Mouse (Mus musculus) cerebellum, adult 2 months (tissue): ENCODE results near the gene Actr2.

Experiments
- CTCF ChIP-seq: fragments of 200-500 bp; IDR thresholded peaks from 2 replicates; pipeline ENCODE4 v1.5.1; 2011; ENCODE audit warnings: low read depth, mild to moderate bottlenecking, control low read depth, low read length, moderate library complexity, borderline replicate concordance; ENCODE audit not compliant: insufficient read depth
- POLR2A ChIP-seq: fragments of 200-500 bp; IDR thresholded peaks from 2 replicates; pipeline ENCODE4 v1.6.1; 2011; ENCODE audit warnings: low read length, control low read depth, borderline replicate concordance; ENCODE audit not compliant: insufficient read depth

GRCm38 (mm10) chr11:20132955-20133562, 20.3 kb upstream of the Actr2 start:
- TF ChIP-seq CTCF (peak; percentile 70; the same call in 1 of the 2 replicates), POLR2A (no peak)
